Mouse (Mus musculus) neural tube, embryonic 11.5 days (tissue): ENCODE measurements around the gene Krtap26-1. TPM values are rescaled to one million over a fixed set of nuclear protein-coding genes. Genes with fewer than 3 reads are reported as not detected.

Experiments
- ATAC-seq: fragments of 200-750 bp; cut with Nextera tagmentation; 2 replicates; pipeline ENCODE4 v1.8.0; 2017; ENCODE audit warnings: moderate number of reproducible peaks, mild to moderate bottlenecking, moderate TSS enrichment, moderate library complexity; ENCODE audit not compliant: insufficient read depth, low FRiP score, low TSS enrichment
- DNase-seq: peaks from one replicate; pipeline ENCODE4 v3.0.0-alpha.2; 2015; ENCODE audit warnings: low spot score
- H3K27ac ChIP-seq: fragments of 300-500 bp; sonication (generic); 2 replicates; pipeline ENCODE4 v1.5.1; 2014; ENCODE audit warnings: low read depth, mild to moderate bottlenecking, low read length
- H3K27me3 ChIP-seq: fragments of 300-500 bp; sonication (generic); 2 replicates; pipeline ENCODE4 v1.6.1; 2014; ENCODE audit warnings: mild to moderate bottlenecking, low read length, mixed read lengths; ENCODE audit not compliant: control insufficient read depth, insufficient read depth
- H3K36me3 ChIP-seq: fragments of 300-500 bp; sonication (generic); 2 replicates; pipeline ENCODE4 v1.6.1; 2014; ENCODE audit warnings: mild to moderate bottlenecking, low read length, moderate library complexity, mixed read lengths; ENCODE audit not compliant: control insufficient read depth, insufficient read depth
- H3K4me1 ChIP-seq: fragments of 300-500 bp; sonication (generic); 2 replicates; pipeline ENCODE4 v1.6.1; 2014; ENCODE audit warnings: low read length, mixed read lengths; ENCODE audit not compliant: control insufficient read depth, insufficient read depth
- H3K4me2 ChIP-seq: fragments of 300-500 bp; sonication (generic); 2 replicates; pipeline ENCODE4 v1.6.1; 2014; ENCODE audit warnings: low read depth, mild to moderate bottlenecking, moderate library complexity
- H3K4me3 ChIP-seq: fragments of 300-500 bp; sonication (generic); 2 replicates; pipeline ENCODE4 v1.5.1; 2014; ENCODE audit warnings: low read depth, low read length
- H3K9ac ChIP-seq: fragments of 300-500 bp; sonication (generic); 2 replicates; pipeline ENCODE4 v1.6.1; 2014; ENCODE audit warnings: mild to moderate bottlenecking, low read length
- H3K9me3 ChIP-seq: fragments of 300-500 bp; sonication (generic); 2 replicates; pipeline ENCODE4 v1.6.1; 2016; ENCODE audit warnings: low read length; ENCODE audit not compliant: control insufficient read depth
- WGBS: fragments of 180-500 bp; shearing (Covaris S2); extraction: QIAGEN DNeasy Blood & Tissue Kit; methylation state at CpG from one replicate; pipeline ENCODE4 v1.1.7; 2014; 5-methylcytosine and 5-hydroxymethylcytosine counted together
- polyA plus RNA-seq: library from polyadenylated mRNA; unstranded; fragments of >200 nt; fragmentation: Nextera tagmentation; extraction: Ambion mirVana; gene quantifications from 2 replicates; pipeline ENCODE4 v1.2.1, GENCODE M21; 2014

The Krtap26-1 gene
- not detected in 2 replicates for polyA plus RNA-seq

DNA sequence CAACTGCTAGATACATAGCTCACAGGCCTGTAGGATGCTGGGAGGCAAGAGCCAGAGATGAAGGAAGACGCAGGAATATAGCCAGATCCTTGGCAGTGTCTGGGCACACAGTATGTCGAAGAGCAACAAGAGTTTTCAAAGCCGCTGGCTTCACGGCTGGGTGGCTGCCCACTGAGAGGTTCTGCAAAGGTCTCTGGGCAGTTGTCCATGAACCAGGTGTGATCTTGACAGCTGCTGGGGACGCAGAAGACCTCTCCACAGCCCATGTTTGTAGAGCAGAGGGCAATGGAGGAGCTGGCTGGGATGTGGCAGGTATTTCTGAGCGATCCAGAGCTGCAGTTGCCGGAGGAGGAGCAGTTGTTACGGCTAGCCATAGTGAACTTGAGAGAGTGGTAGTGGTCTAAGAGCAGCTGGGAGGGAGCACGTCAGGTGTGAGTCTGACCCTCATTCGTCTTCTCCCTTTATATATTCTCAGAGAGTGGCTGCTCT, at the start of gene Krtap26-1:
Krtap26-1 (minus strand) TSS at position 439 of the 489 bp plus-strand sequence.
- DNase-seq, result no peak
- Histone ChIP-seq H3K27ac (no peak within 1 kb of the TSS), H3K4me3 (no peak within 1 kb of the TSS), H3K27me3 (no peaks in the 10 kb centered on the region), H3K9ac (no peak within 1 kb of the TSS), H3K4me2 (no peak within 1 kb of the TSS), H3K4me1 (no peaks in the 10 kb centered on the region), H3K9me3 (no peaks in the 10 kb centered on the region), H3K36me3 (no peaks in the 10 kb centered on the region)
- ATAC-seq, result no peak
- WGBS, result 89% methylated on average over 10 of the region's 10 CpGs

DNA sequence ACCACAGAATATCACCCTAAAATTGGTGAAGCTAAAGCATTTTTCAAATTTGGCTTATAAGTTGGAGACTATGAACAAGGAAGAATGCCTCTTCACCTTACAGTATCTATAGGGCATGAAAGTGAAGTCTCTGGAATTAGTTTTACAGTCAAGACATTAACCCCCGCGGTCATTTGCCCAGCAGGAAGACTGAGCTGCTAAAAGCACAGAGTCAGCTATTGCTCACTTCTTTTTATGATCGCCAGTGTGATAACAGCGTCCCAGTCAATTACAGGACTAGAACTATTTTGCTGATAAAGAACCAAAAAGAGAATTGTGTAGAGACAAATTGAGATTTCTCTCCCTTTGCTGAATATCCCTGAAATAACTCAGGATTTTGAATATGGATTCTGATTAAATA, 48.7 kb upstream of the Krtap26-1 start:
- H3K27me3 ChIP-seq, result no peaks in the 10 kb centered on the region
- no peaks in the 10 kb centered on the region for H3K9me3 ChIP-seq
- no peak overlapping the region for H3K4me3 ChIP-seq
- DNase-seq (no peak), ATAC-seq (no peak)
- no peaks in the 10 kb centered on the region for H3K4me1 ChIP-seq
- WGBS, result 73% methylated on average over 4 of the region's 4 CpGs
- no peaks in the 10 kb centered on the region for H3K36me3 ChIP-seq
- H3K4me2 ChIP-seq, result no peak overlapping the region
- H3K9ac ChIP-seq, result no peak overlapping the region
- no peak overlapping the region for H3K27ac ChIP-seq

- Histone ChIP-seq H3K27ac (no peak overlapping the region), H3K4me2 (no peak overlapping the region), H3K9ac (no peak overlapping the region), H3K4me3 (no peak overlapping the region), H3K27me3 (no peaks in the 10 kb centered on the region), H3K4me1 (no peaks in the 10 kb centered on the region), H3K9me3 (no peaks in the 10 kb centered on the region), H3K36me3 (no peaks in the 10 kb centered on the region)
- no peak for ATAC-seq
- 40% methylated on average over 2 of the region's 2 CpGs for WGBS
- no peak for DNase-seq
Measured at GRCm38 (mm10) chr16:88681282-88681681, 33.7 kb upstream of the Krtap26-1 start.

GRCm38 (mm10) chr16:88679099-88679498, 31.5 kb upstream of the Krtap26-1 start:
- Histone ChIP-seq H3K27ac (no peak overlapping the region), H3K4me1 (no peaks in the 10 kb centered on the region), H3K9ac (no peak overlapping the region), H3K4me2 (no peak overlapping the region), H3K36me3 (no peaks in the 10 kb centered on the region), H3K27me3 (no peaks in the 10 kb centered on the region), H3K9me3 (no peaks in the 10 kb centered on the region), H3K4me3 (no peak overlapping the region)
- ATAC-seq (no peak), DNase-seq (no peak)
- WGBS, result 86% methylated on average over 6 of the region's 6 CpGs

DNA sequence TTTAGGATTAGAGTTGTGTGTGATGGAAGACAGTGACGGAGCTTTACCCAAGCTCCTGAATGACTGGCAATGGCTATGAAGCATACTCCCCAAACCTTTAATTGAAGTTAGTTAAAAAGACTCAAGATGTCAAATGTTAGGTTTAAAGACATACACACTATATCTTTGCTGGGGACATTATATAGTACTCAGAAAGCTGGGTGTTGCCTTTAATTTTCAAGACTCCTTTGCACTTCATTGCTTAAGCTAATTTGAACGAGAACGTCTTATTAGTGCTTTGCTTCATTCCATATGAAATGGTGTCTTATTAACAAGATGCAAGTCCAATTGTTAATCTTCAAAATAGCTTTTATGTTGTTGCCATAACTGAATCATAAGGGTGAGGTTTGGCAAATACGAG, 24.0 kb upstream of the Krtap26-1 start, which contains the start of gene Krtap27-1:
Krtap27-1 (minus strand) TSS at position 101 of the 400 bp plus-strand sequence.
- H3K9ac ChIP-seq, result no peak within 1 kb of the TSS
- H3K4me1 ChIP-seq, result no peaks in the 10 kb centered on the region
- no peak for ATAC-seq
- H3K27me3 ChIP-seq, result no peaks in the 10 kb centered on the region
- no peaks in the 10 kb centered on the region for H3K36me3 ChIP-seq
- no peaks in the 10 kb centered on the region for H3K9me3 ChIP-seq
- DNase-seq, result no peak
- no peak within 1 kb of the TSS for H3K4me2 ChIP-seq
- no peak within 1 kb of the TSS for H3K27ac ChIP-seq
- WGBS, result 91% methylated on average over 4 of the region's 4 CpGs
- no peak within 1 kb of the TSS for H3K4me3 ChIP-seq

- DNase-seq (no peak), ATAC-seq (no peak; the same call in 1 of the 2 replicates)
- Histone ChIP-seq H3K36me3 (no peaks in the 10 kb centered on the region), H3K9me3 (no peaks in the 10 kb centered on the region), H3K4me2 (no peak overlapping the region), H3K4me3 (no peak overlapping the region), H3K27me3 (no peaks in the 10 kb centered on the region), H3K4me1 (no peaks in the 10 kb centered on the region), H3K9ac (no peak overlapping the region), H3K27ac (no peak overlapping the region)
- 54% methylated on average over 1 of the region's 1 CpGs for WGBS
Measured at GRCm38 (mm10) chr16:88657426-88657825, 9.8 kb upstream of the Krtap26-1 start.

DNA sequence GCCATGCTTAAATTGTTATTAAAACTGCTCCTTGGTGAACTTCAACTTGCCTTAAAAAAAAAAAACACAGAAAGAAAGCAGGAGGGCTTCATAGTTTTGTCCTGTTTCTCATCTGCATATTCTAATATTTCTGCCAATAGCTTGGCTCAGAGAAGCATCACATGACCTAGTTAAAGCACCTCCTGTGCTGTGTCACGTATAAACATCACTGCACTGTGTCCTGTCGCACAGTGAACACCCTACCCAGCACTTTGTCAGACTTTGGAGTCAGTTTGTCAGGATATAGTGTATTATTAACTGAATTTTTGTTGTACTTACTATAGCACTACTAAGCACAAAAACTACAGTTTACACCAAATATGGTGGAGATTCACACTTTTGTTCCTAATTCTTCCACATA, 4.4 kb upstream of the Krtap26-1 start:
- Histone ChIP-seq H3K4me3 (no peak overlapping the region), H3K27ac (no peak overlapping the region), H3K9me3 (no peaks in the 10 kb centered on the region), H3K4me2 (no peak overlapping the region), H3K9ac (no peak overlapping the region), H3K27me3 (no peaks in the 10 kb centered on the region), H3K36me3 (no peaks in the 10 kb centered on the region), H3K4me1 (no peaks in the 10 kb centered on the region)
- 77% methylated on average over 2 of the region's 2 CpGs for WGBS
- ATAC-seq, result no peak
- DNase-seq, result no peak

GRCm38 (mm10) chr16:88651082-88651481, 3.5 kb upstream of the Krtap26-1 start:
- Histone ChIP-seq H3K36me3 (no peaks in the 10 kb centered on the region), H3K27ac (no peak overlapping the region), H3K27me3 (no peaks in the 10 kb centered on the region), H3K9me3 (no peaks in the 10 kb centered on the region), H3K4me3 (no peak overlapping the region), H3K4me1 (no peaks in the 10 kb centered on the region), H3K4me2 (no peak overlapping the region), H3K9ac (no peak overlapping the region)
- ATAC-seq (no peak), DNase-seq (no peak)
- WGBS, result 75% methylated on average over 1 of the region's 1 CpGs

DNA sequence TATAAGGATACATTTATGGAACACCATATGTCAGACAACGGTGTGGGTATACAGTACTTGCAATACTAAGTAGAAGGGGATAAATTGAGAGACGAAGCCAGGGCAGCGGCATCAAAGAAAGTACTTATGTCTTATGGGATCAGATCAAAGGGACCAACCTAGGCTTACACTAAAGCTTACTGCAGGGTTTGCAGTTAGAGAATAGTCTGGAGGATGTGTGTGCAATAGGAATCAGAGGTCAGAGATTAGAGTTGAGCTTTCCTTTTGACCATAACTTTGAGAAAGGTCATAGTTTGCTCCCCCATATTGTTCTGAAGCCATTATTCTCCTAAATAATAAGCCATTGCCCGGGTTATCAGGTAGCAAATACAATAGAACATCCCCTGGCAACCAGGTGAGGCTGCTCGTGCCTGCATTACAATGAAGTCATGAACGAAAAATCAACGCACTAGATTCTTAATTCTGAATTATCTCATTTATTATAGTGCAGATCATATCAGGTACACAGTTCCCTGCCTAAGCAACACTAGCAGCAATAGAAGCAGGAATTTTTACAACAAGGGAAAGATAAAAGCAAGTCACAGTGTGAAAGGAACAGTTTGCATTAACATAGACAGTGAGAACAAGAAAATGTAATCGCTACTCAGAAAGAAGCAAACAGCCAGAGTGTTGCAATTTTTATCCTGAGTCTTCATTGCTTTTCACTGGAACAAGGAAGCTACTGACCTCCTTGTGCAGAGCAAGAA, 1.1 kb downstream of the Krtap26-1 start:
- Histone ChIP-seq H3K4me3 (no peak overlapping the region), H3K36me3 (no peaks in the 10 kb centered on the region), H3K4me2 (no peak overlapping the region), H3K27ac (no peak overlapping the region), H3K9ac (no peak overlapping the region), H3K27me3 (no peaks in the 10 kb centered on the region), H3K4me1 (no peaks in the 10 kb centered on the region), H3K9me3 (no peaks in the 10 kb centered on the region)
- DNase-seq, result no peak
- no peak for ATAC-seq
- WGBS, result 87% methylated on average over 8 of the region's 8 CpGs
